Mouse (Mus musculus): ENCODE data around the gene Mov10l1. TPM values are rescaled to one million over a fixed set of nuclear protein-coding genes. Genes with fewer than 3 reads are reported as not detected.

The Mov10l1 gene
- polyA plus RNA-seq, 1 experiment, result not detected

DNA sequence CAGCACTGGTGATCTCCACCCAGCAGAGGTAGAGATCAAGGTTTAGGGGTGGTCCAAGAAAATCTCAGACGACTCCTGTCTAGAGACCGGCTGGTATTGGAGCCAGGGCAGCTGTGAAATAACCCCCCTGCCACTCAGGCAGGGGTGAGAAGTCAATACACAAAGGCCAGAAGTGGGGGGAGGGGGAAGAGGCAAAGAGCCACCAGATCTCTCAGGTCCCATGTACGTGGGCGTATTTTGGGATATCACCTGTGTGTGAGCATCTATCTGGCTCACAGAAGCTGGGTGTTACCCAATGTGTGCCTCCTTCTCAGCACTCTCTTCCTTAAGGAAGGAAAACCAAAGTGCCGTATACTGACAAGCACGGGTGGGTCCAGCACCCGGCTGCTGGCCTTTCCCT is 80.3 kb downstream of the Mov10l1 start:
- no peaks in the 10 kb centered on the region for H3K79me3 ChIP-seq (ENCODE audit: low read depth)
- no peaks in the 10 kb centered on the region for H3K79me2 ChIP-seq (ENCODE audit: control insufficient read depth, insufficient read depth)
- H3K36me3 ChIP-seq (ENCODE audit: control insufficient read depth, insufficient read depth), result no peaks in the 10 kb centered on the region
- no peak overlapping the region for H3K4me3 ChIP-seq (ENCODE audit: insufficient read depth, poor library complexity, severe bottlenecking)
- H3K27me3 ChIP-seq (ENCODE audit: control insufficient read depth, insufficient read depth, insufficient read length), result peaks cover 86% of the 10 kb centered on the region
- no peak overlapping the region for H3ac ChIP-seq (ENCODE audit: control insufficient read depth, insufficient read length, low read depth)
- no peak for TF ChIP-seq USF1 (IDR thresholded peaks at IDR 0.05; ENCODE audit: low read depth)
- no peak for TF ChIP-seq MAX (IDR thresholded peaks at IDR 0.05)
- no peak for TF ChIP-seq FOSL1 (IDR thresholded peaks at IDR 0.05; ENCODE audit: insufficient read depth, low read length, poor library complexity, severe bottlenecking)
- TF ChIP-seq MYOG (IDR thresholded peaks at IDR 0.05; ENCODE audit: control insufficient read depth, extremely low read depth, insufficient read length), result no peak
- no peak for TF ChIP-seq CEBPB (IDR thresholded peaks at IDR 0.05; ENCODE audit: low read depth)
- no peak for TF ChIP-seq CTCF (IDR thresholded peaks at IDR 0.05; ENCODE audit: control insufficient read depth, insufficient read depth, insufficient read length)
- TF ChIP-seq MYOD1 (IDR thresholded peaks at IDR 0.05; ENCODE audit: control insufficient read depth, insufficient read length, low read depth), result no peak

- Histone ChIP-seq H3K79me2 (ENCODE audit: control insufficient read depth, insufficient read depth) (no peaks in the 10 kb centered on the region), H3K79me3 (ENCODE audit: low read depth) (no peaks in the 10 kb centered on the region), H3K4me3 (ENCODE audit: insufficient read depth, poor library complexity, severe bottlenecking) (no peak overlapping the region), H3K36me3 (ENCODE audit: control insufficient read depth, insufficient read depth) (no peaks in the 10 kb centered on the region), H3K27me3 (ENCODE audit: control insufficient read depth, insufficient read depth, insufficient read length) (peaks cover 86% of the 10 kb centered on the region), H3ac (ENCODE audit: control insufficient read depth, insufficient read length, low read depth) (no peak overlapping the region)
- TF ChIP-seq FOSL1 (IDR thresholded peaks at IDR 0.05; ENCODE audit: insufficient read depth, low read length, poor library complexity, severe bottlenecking), result no peak
- TF ChIP-seq CTCF (IDR thresholded peaks at IDR 0.05; ENCODE audit: control insufficient read depth, insufficient read depth, insufficient read length), result no peak
- no peak for TF ChIP-seq MYOD1 (IDR thresholded peaks at IDR 0.05; ENCODE audit: control insufficient read depth, insufficient read length, low read depth)
- no peak for TF ChIP-seq MYOG (IDR thresholded peaks at IDR 0.05; ENCODE audit: control insufficient read depth, extremely low read depth, insufficient read length)
- no peak for TF ChIP-seq USF1 (IDR thresholded peaks at IDR 0.05; ENCODE audit: low read depth)
- TF ChIP-seq CEBPB (IDR thresholded peaks at IDR 0.05; ENCODE audit: low read depth), result no peak
- no peak for TF ChIP-seq MAX (IDR thresholded peaks at IDR 0.05)
Measured at GRCm38 (mm10) chr15:89063536-89063935, 80.8 kb downstream of the Mov10l1 start.

GRCm38 (mm10) chr15:89064891-89065290 is 82.2 kb downstream of the Mov10l1 start:
- Histone ChIP-seq H3K36me3 (ENCODE audit: control insufficient read depth, insufficient read depth) (no peaks in the 10 kb centered on the region), H3K79me2 (ENCODE audit: control insufficient read depth, insufficient read depth) (no peaks in the 10 kb centered on the region), H3K79me3 (ENCODE audit: low read depth) (no peaks in the 10 kb centered on the region), H3K4me3 (ENCODE audit: insufficient read depth, poor library complexity, severe bottlenecking) (no peak overlapping the region), H3ac (ENCODE audit: control insufficient read depth, insufficient read length, low read depth) (no peak overlapping the region), H3K27me3 (ENCODE audit: control insufficient read depth, insufficient read depth, insufficient read length) (peaks cover 85% of the 10 kb centered on the region)
- no peak for TF ChIP-seq FOSL1 (IDR thresholded peaks at IDR 0.05; ENCODE audit: insufficient read depth, low read length, poor library complexity, severe bottlenecking)
- no peak for TF ChIP-seq CTCF (IDR thresholded peaks at IDR 0.05; ENCODE audit: control insufficient read depth, insufficient read depth, insufficient read length)
- TF ChIP-seq MYOG (IDR thresholded peaks at IDR 0.05; ENCODE audit: control insufficient read depth, extremely low read depth, insufficient read length), result no peak
- TF ChIP-seq MYOD1 (IDR thresholded peaks at IDR 0.05; ENCODE audit: control insufficient read depth, insufficient read length, low read depth), result no peak
- no peak for TF ChIP-seq MAX (IDR thresholded peaks at IDR 0.05)
- no peak for TF ChIP-seq USF1 (IDR thresholded peaks at IDR 0.05; ENCODE audit: low read depth)
- TF ChIP-seq CEBPB (IDR thresholded peaks at IDR 0.05; ENCODE audit: low read depth), result no peak

GRCm38 (mm10) chr15:89067609-89068008 is 84.9 kb downstream of the Mov10l1 start:
- TF ChIP-seq CEBPB (IDR thresholded peaks at IDR 0.05; ENCODE audit: low read depth), result no peak
- Histone ChIP-seq H3K36me3 (ENCODE audit: control insufficient read depth, insufficient read depth) (no peaks in the 10 kb centered on the region), H3K79me3 (ENCODE audit: low read depth) (no peaks in the 10 kb centered on the region), H3ac (ENCODE audit: control insufficient read depth, insufficient read length, low read depth) (no peak overlapping the region), H3K4me3 (ENCODE audit: insufficient read depth, poor library complexity, severe bottlenecking) (no peak overlapping the region), H3K27me3 (ENCODE audit: control insufficient read depth, insufficient read depth, insufficient read length) (peaks cover 68% of the 10 kb centered on the region), H3K79me2 (ENCODE audit: control insufficient read depth, insufficient read depth) (no peaks in the 10 kb centered on the region)

DNA sequence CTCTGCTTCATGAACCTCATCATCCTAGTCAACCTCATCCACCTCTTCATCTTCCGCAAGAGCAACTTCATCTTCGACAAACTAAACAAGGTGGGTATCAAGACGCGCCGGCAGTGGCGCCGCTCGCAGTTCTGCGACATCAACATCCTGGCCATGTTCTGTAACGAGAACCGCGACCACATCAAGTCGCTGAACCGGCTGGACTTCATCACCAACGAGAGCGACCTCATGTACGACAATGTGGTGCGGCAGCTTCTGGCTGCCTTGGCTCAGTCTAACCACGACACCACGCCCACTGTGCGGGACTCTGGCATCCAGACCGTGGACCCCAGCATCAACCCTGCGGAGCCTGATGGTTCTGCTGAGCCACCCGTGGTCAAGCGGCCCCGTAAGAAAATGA is 85.5 kb downstream of the Mov10l1 start:
- Histone ChIP-seq H3K79me2 (ENCODE audit: control insufficient read depth, insufficient read depth) (no peaks in the 10 kb centered on the region), H3K36me3 (ENCODE audit: control insufficient read depth, insufficient read depth) (no peaks in the 10 kb centered on the region), H3K4me3 (ENCODE audit: insufficient read depth, poor library complexity, severe bottlenecking) (no peak overlapping the region), H3K27me3 (ENCODE audit: control insufficient read depth, insufficient read depth, insufficient read length) (peaks cover 62% of the 10 kb centered on the region), H3ac (ENCODE audit: control insufficient read depth, insufficient read length, low read depth) (no peak overlapping the region), H3K79me3 (ENCODE audit: low read depth) (no peaks in the 10 kb centered on the region)
- no peak for TF ChIP-seq MYOG (IDR thresholded peaks at IDR 0.05; ENCODE audit: control insufficient read depth, extremely low read depth, insufficient read length)
- no peak for TF ChIP-seq FOSL1 (IDR thresholded peaks at IDR 0.05; ENCODE audit: insufficient read depth, low read length, poor library complexity, severe bottlenecking)
- TF ChIP-seq MAX (IDR thresholded peaks at IDR 0.05), result no peak
- TF ChIP-seq CTCF (IDR thresholded peaks at IDR 0.05; ENCODE audit: control insufficient read depth, insufficient read depth, insufficient read length), result no peak
- TF ChIP-seq CEBPB (IDR thresholded peaks at IDR 0.05; ENCODE audit: low read depth), result no peak
- TF ChIP-seq USF1 (IDR thresholded peaks at IDR 0.05; ENCODE audit: low read depth), result no peak
- no peak for TF ChIP-seq MYOD1 (IDR thresholded peaks at IDR 0.05; ENCODE audit: control insufficient read depth, insufficient read length, low read depth)

GRCm38 (mm10) chr15:89069336-89069840 is 86.7 kb downstream of the Mov10l1 start:
- Histone ChIP-seq H3K36me3 (ENCODE audit: control insufficient read depth, insufficient read depth) (no peaks in the 10 kb centered on the region), H3K4me3 (ENCODE audit: insufficient read depth, poor library complexity, severe bottlenecking) (no peak overlapping the region), H3K79me2 (ENCODE audit: control insufficient read depth, insufficient read depth) (no peaks in the 10 kb centered on the region), H3ac (ENCODE audit: control insufficient read depth, insufficient read length, low read depth) (no peak overlapping the region), H3K27me3 (ENCODE audit: control insufficient read depth, insufficient read depth, insufficient read length) (peaks cover 50% of the 10 kb centered on the region), H3K79me3 (ENCODE audit: low read depth) (no peaks in the 10 kb centered on the region)
- TF ChIP-seq CEBPB (IDR thresholded peaks at IDR 0.05; ENCODE audit: low read depth) (no peak), USF1 (IDR thresholded peaks at IDR 0.05; ENCODE audit: low read depth) (no peak), MYOD1 (IDR thresholded peaks at IDR 0.05; ENCODE audit: control insufficient read depth, insufficient read length, low read depth) (no peak), MAX (IDR thresholded peaks at IDR 0.05) (no peak), CTCF (IDR thresholded peaks at IDR 0.05; ENCODE audit: control insufficient read depth, insufficient read depth, insufficient read length) (no peak), MYOG (IDR thresholded peaks at IDR 0.05; ENCODE audit: control insufficient read depth, extremely low read depth, insufficient read length) (no peak), FOSL1 (IDR thresholded peaks at IDR 0.05; ENCODE audit: insufficient read depth, low read length, poor library complexity, severe bottlenecking) (no peak)

Measured in C2C12 (cell line).